Mouse (Mus musculus) hindbrain, embryonic 10.5 days (tissue): ENCODE measurements around the gene Speer4f2. TPM values are rescaled to one million over a fixed set of nuclear protein-coding genes. Genes with fewer than 3 reads are reported as not detected.

Experiments used
- DNase-seq: peaks from one replicate; pipeline ENCODE4 v3.0.0-alpha.2; 2017; ENCODE audit warnings: low spot score
- H3K27ac ChIP-seq: fragments of 300-500 bp; sonication (generic); 2 replicates; pipeline ENCODE4 v1.5.1; 2016; ENCODE audit warnings: mild to moderate bottlenecking, moderate library complexity
- H3K27me3 ChIP-seq: fragments of 300-500 bp; sonication (generic); 2 replicates; pipeline ENCODE4 v1.6.1; 2016; ENCODE audit warnings: mild to moderate bottlenecking; ENCODE audit not compliant: poor library complexity, insufficient read depth, severe bottlenecking
- H3K36me3 ChIP-seq: fragments of 300-500 bp; sonication (generic); 2 replicates; pipeline ENCODE4 v1.6.1; 2016; ENCODE audit warnings: mild to moderate bottlenecking, moderate library complexity
- H3K4me1 ChIP-seq: fragments of 300-500 bp; sonication (generic); replicated peaks from 2 replicates; pipeline ENCODE4 v1.6.1; 2016; ENCODE audit warnings: mild to moderate bottlenecking
- H3K4me3 ChIP-seq: fragments of 300-500 bp; sonication (generic); 2 replicates; pipeline ENCODE4 v1.5.1; 2016; ENCODE audit warnings: mild to moderate bottlenecking, moderate library complexity
- H3K9me3 ChIP-seq: fragments of 300-500 bp; sonication (generic); 2 replicates; pipeline ENCODE4 v1.6.1; 2016; ENCODE audit warnings: mild to moderate bottlenecking, moderate library complexity
- WGBS: fragments of 180-500 bp; shearing (Covaris S2); methylation state at CpG from one replicate; pipeline ENCODE4 v1.1.7; 2016; 5-methylcytosine and 5-hydroxymethylcytosine counted together
- polyA plus RNA-seq: library from polyadenylated mRNA; unstranded; fragments of >200 nt; fragmentation: Nextera tagmentation; extraction: Ambion mirVana; gene quantifications from 2 replicates; pipeline ENCODE4 v1.2.1, GENCODE M21; 2016

The Speer4f2 gene
- polyA plus RNA-seq, 1 experiment from 2014 or later: not detected

DNA sequence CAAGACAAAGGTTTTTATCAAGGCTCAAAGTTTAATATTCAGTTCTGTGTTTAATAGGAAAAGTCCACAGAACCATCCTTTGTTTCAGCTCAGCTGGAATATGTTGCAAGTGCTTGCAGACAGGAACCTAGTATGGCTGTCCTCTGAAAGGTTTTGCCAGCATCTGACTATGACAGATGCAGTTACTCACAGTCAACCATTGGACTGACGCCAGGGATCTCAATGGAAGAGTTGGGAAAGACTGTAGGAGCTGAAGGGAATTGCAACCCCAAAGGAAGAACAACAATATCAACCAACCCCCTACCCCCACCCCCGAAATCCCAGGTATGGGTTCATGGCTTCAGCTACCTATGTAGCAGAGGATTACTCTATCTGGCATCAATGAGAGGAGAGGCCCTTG is 44.2 kb downstream of the Speer4f2 start:
- no peak for DNase-seq
- no peak overlapping the region for H3K4me3 ChIP-seq
- WGBS: 89% methylated on average over 2 of the region's 2 CpGs
- H3K36me3 ChIP-seq: no peaks in the 10 kb centered on the region
- no peaks in the 10 kb centered on the region for H3K9me3 ChIP-seq
- H3K27ac ChIP-seq: no peak overlapping the region
- H3K27me3 ChIP-seq: no peaks in the 10 kb centered on the region
- peaks cover 6% of the 10 kb centered on the region for H3K4me1 ChIP-seq

DNA sequence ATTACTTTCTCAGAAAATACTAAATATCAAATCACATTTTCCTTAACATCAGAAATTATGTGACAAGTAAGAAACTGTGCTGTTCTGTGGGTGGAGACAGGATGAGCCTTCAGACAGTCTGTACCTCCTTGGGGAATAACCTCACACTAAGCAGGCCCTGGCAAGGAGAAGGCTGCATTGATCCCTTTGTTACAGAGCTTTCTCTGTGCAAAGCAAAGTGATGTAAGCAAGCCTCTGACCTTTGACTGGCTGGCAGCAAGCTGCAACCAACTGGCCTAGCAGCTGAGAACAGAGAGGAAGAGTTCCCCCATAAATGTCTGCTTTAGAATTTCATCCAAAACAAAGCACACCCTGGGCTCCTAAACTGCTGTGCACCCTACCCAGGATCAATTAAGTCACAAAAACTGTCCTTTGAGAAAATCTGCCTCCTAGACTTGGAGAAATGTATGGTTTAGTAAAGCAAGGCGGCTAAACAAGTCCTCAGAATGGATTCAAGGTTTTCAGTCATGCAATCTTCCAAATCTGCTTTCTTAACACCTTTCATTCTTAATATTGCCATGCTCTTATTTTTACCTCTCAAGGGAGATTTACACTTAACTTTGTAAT is 46.3 kb downstream of the Speer4f2 start:
- no peaks in the 10 kb centered on the region for H3K36me3 ChIP-seq
- H3K27me3 ChIP-seq: no peaks in the 10 kb centered on the region
- no peak overlapping the region for H3K4me3 ChIP-seq
- H3K9me3 ChIP-seq: no peaks in the 10 kb centered on the region
- peak; percentile 65 for DNase-seq
- WGBS: 67% methylated on average over 1 of the region's 1 CpGs
- peaks cover 6% of the 10 kb centered on the region for H3K4me1 ChIP-seq
- peak overlapping the region; percentile 84 for H3K27ac ChIP-seq

DNA sequence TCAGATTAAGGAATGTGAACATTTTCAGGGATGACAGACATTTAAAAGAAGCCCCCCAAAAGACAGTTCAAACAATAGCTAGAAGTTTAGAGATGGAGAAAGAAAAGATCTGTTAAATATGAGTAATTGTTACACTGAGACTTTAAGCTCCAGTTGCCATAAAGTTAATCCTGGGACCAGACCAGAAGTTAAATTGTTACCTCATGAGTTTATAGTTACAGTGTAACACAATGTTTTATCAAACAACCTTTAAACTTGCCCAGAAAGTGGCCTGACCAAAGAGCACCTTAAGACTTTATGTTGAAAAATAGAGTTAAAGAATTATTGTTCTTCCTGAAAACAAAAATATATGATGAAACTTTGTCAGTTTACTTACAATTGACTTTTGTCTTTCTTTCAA is 46.9 kb downstream of the Speer4f2 start:
- H3K4me1 ChIP-seq: peaks cover 6% of the 10 kb centered on the region
- no peaks in the 10 kb centered on the region for H3K9me3 ChIP-seq
- DNase-seq: no peak
- no peaks in the 10 kb centered on the region for H3K36me3 ChIP-seq
- no peaks in the 10 kb centered on the region for H3K27me3 ChIP-seq
- H3K4me3 ChIP-seq: no peak overlapping the region
- H3K27ac ChIP-seq: peak overlapping the region; percentile 84; the same call in 1 of the 2 replicates

DNA sequence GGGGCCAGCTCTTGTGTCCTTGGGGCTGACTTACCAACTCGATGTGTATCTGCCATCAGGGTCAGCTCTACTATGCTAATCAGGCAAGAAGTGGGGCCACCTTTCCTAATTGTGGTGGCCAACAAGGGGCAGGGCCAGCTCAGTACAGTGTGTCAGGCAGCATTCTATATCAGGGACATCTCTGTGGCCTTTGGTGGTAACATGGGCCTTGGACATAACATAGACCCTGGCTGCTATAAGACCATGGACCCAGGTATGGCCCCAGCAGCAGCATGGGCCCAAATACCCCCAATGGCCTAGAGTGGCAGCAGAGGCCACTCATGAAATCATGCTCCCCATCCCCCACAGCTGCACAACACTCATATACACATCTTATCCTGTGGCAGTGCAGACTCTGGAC is 49.2 kb downstream of the Speer4f2 start:
- Histone ChIP-seq H3K27ac (no peak overlapping the region), H3K4me3 (no peak overlapping the region), H3K4me1 (peaks cover 6% of the 10 kb centered on the region), H3K36me3 (no peaks in the 10 kb centered on the region), H3K27me3 (no peaks in the 10 kb centered on the region), H3K9me3 (no peaks in the 10 kb centered on the region)
- no peak for DNase-seq
- WGBS: 87% methylated on average over 1 of the region's 1 CpGs

DNA sequence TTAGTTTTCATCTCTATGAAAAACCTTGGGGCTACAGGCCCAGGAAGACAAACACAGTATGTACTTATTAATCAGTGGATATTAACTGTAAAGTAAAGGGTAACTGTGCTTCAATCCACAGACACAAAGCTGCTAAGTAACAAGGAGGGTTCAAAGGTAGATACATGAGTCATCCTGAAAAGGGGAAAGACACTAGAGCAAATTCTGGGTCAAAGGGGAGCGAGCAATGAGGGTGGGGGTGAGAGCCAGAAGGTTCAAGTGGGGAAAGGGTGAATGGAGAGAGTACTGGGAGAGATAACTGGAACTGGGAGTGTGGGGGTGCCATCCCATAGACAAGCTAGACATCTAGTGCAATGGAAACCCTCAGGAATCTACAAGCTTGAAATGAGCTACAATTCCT is 54.0 kb downstream of the Speer4f2 start:
- Histone ChIP-seq H3K36me3 (no peaks in the 10 kb centered on the region), H3K4me1 (no peaks in the 10 kb centered on the region), H3K27ac (no peak overlapping the region), H3K4me3 (no peak overlapping the region), H3K9me3 (no peaks in the 10 kb centered on the region), H3K27me3 (no peaks in the 10 kb centered on the region)
- 90% methylated on average over 1 of the region's 1 CpGs for WGBS
- DNase-seq: no peak

Other genes with a start within 250 kb of the Speer4f2 start
- gene Speer4f1, start 102.9 kb downstream of the Speer4f2 start, polyA plus RNA-seq: not detected in 2 replicates
- 12.9 and 16.4 TPM in 2 replicates for gene Sema3c, start 201.1 kb downstream of the Speer4f2 start, polyA plus RNA-seq